Mouse (Mus musculus): ENCODE data around the gene Grk6.

- TF ChIP-seq CTCF (IDR thresholded peaks at IDR 0.05; ENCODE audit: low read depth) (no peak), EP300 (IDR thresholded peaks at IDR 0.05; ENCODE audit: low read depth) (no peak)
Observed at GRCm38 (mm10) chr13:55483071-55483470, 38.2 kb downstream of the Grk6 start.

All from heart, postnatal 0 days (tissue).